Comparison of ENCODE assay signal across 9 mouse cellular contexts in the genomic region with DNA sequence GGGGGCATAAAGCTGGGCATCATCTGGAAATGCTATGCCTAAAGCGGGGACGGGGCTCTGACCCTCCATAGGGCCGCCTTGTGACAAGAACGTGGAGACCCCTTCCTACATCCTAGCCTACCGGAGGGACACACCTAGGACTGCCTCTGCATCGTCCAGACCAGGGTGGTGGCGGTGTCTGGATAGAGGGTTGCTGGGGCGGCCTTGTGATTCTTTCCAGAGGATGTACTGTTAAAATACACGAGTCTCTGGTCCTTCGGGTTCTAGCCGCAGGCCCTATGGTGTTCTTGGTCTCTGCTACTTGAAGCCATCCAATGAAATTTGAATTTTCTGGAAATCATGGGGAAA. TPM values are rescaled to one million over a fixed set of nuclear protein-coding genes. Genes with fewer than 3 reads are reported as not detected.
A peak's percentile ranks its signal among the peaks of the same experiment; 100 is the strongest.
DNase-seq lines count a peak whose midpoint lies in the region; ATAC-seq and TF ChIP-seq lines count a peak whose summit lies in the region.
"Had no signal": no experiment of that assay in that cellular context is flagged by ENCODE, and none has a peak within 500 bp of the region (broad histone marks: within the 10 kb centered on the region; RNA-seq: fewer than 3 reads in every experiment).

No protein-coding gene starts in this region.

- peak overlapping the region; percentile 12; the same call in 1 of the 2 replicates for H3K27ac ChIP-seq in heart, embryonic 11.5 days (ENCODE audit: low read depth, low read length)
- no peak overlapping the region for H3K27ac ChIP-seq in ES-Bruce4 (ENCODE audit: insufficient read depth, low read length)
- peak overlapping the region; percentile 92 for H3K27ac ChIP-seq in heart, embryonic 16.5 days (ENCODE audit: low read length)
- peak overlapping the region; percentile 94 for H3K27ac ChIP-seq in lung, postnatal 0 days (ENCODE audit: low read length)

- H3K4me3 ChIP-seq in heart, embryonic 11.5 days (ENCODE audit: low read depth, low read length), result peak overlapping the region; percentile 76
- 0 out of 2 replicates have a peak overlapping the region, but pooled peaks have one; percentile 5 for H3K4me3 ChIP-seq in ES-Bruce4 (ENCODE audit: low read depth, low read length)
- H3K4me3 ChIP-seq in heart, embryonic 16.5 days (ENCODE audit: low read length), result peak overlapping the region; percentile 76
- H3K4me3 ChIP-seq in lung, postnatal 0 days (ENCODE audit: low read depth, low read length), result peak overlapping the region; percentile 85

- H3K9me3 ChIP-seq in heart, embryonic 11.5 days (replicated peaks; ENCODE audit: control insufficient read depth, low read length), result no peaks in the 10 kb centered on the region
- no peaks in the 10 kb centered on the region for H3K9me3 ChIP-seq in ES-Bruce4 (replicated peaks; ENCODE audit: control insufficient read depth, insufficient read depth, low read length, poor library complexity, severe bottlenecking)
- H3K9me3 ChIP-seq in heart, embryonic 16.5 days (replicated peaks; ENCODE audit: control insufficient read depth, low read length), result no peaks in the 10 kb centered on the region
- no peaks in the 10 kb centered on the region for H3K9me3 ChIP-seq in lung, postnatal 0 days (ENCODE audit: low read length)

- 3% methylated on average over 11 of the region's 11 CpGs for WGBS in heart, embryonic 11.5 days (ENCODE audit: insufficient replicate concordance)
- 4% methylated on average over 11 of the region's 11 CpGs for WGBS in heart, embryonic 16.5 days
- WGBS in lung, postnatal 0 days, result 6% methylated on average over 11 of the region's 11 CpGs

- peaks cover 5% of the 10 kb centered on the region for H3K27me3 ChIP-seq in heart, embryonic 11.5 days (ENCODE audit: control insufficient read depth, insufficient read depth, low read length)
- H3K27me3 ChIP-seq in ES-Bruce4 (ENCODE audit: control insufficient read depth, insufficient read depth, low read length, poor library complexity, severe bottlenecking), result 0 out of 2 replicates have a peak, but pooled peaks cover 8% of the 10 kb centered on the region
- H3K27me3 ChIP-seq in heart, embryonic 16.5 days (ENCODE audit: control insufficient read depth, insufficient read depth, low read length), result no peaks in the 10 kb centered on the region
- no peaks in the 10 kb centered on the region for H3K27me3 ChIP-seq in lung, postnatal 0 days (replicated peaks; ENCODE audit: insufficient read depth, low read length)

- intact Hi-C loops in heart, postnatal 36 days (cut with DNase I), result loop anchor here (2.0 to 5.0 kb wide), 3 partner anchors 105 to 374 kb away; no protein-coding TSS in a partner anchor

- H3K4me2 ChIP-seq in heart, embryonic 11.5 days, result peak overlapping the region; percentile 96
- peak overlapping the region; percentile 63 for H3K4me2 ChIP-seq in heart, embryonic 16.5 days (ENCODE audit: low read depth, low read length)
- H3K4me2 ChIP-seq in lung, postnatal 0 days (replicated peaks; ENCODE audit: low read depth, low read length), result peak overlapping the region; percentile 85

- no peak for TF ChIP-seq CTCF in ES-Bruce4 (IDR thresholded peaks at IDR 0.05; ENCODE audit: low read depth, low read length)
- no peak for TF ChIP-seq CTCF in lung, postnatal 0 days (IDR thresholded peaks at IDR 0.05)

- peak overlapping the region; percentile 74 for H3K9ac ChIP-seq in heart, embryonic 11.5 days (ENCODE audit: low read depth, low read length)
- H3K9ac ChIP-seq in ES-Bruce4 (ENCODE audit: low read depth, poor library complexity, severe bottlenecking), result no peak overlapping the region
- H3K9ac ChIP-seq in heart, embryonic 16.5 days (ENCODE audit: low read length), result peak overlapping the region; percentile 88
- peak overlapping the region; percentile 92 for H3K9ac ChIP-seq in lung, postnatal 0 days (replicated peaks; ENCODE audit: low read depth)

- H3K4me1 ChIP-seq in heart, embryonic 11.5 days (ENCODE audit: control insufficient read depth, insufficient read depth, low read length), result peaks cover 35% of the 10 kb centered on the region
- H3K4me1 ChIP-seq in ES-Bruce4 (ENCODE audit: control insufficient read depth, insufficient read depth, low read length), result peaks cover 2% of the 10 kb centered on the region
- peaks cover 39% of the 10 kb centered on the region for H3K4me1 ChIP-seq in heart, embryonic 16.5 days (ENCODE audit: control insufficient read depth, insufficient read depth, low read length)
- H3K4me1 ChIP-seq in lung, postnatal 0 days (ENCODE audit: insufficient read depth, low read depth, low read length), result peaks cover 37% of the 10 kb centered on the region

- H3K36me3 ChIP-seq in heart, embryonic 11.5 days (ENCODE audit: control insufficient read depth, insufficient read depth, low read length), result no peaks in the 10 kb centered on the region
- H3K36me3 ChIP-seq in ES-Bruce4 (ENCODE audit: control insufficient read depth, insufficient read depth, low read length, poor library complexity, severe bottlenecking), result no peaks in the 10 kb centered on the region
- peaks cover 5% of the 10 kb centered on the region; the same call in 1 of the 2 replicates for H3K36me3 ChIP-seq in heart, embryonic 16.5 days (ENCODE audit: control insufficient read depth, insufficient read depth)
- H3K36me3 ChIP-seq in lung, postnatal 0 days (ENCODE audit: insufficient read depth, low read length), result peaks cover 19% of the 10 kb centered on the region; the same call in 1 of the 2 replicates

- DNase-seq in heart, postnatal 36 days, result no peak
- DNase-seq in lung, postnatal 0 days (ENCODE audit: low spot score), result no peak
- no peak for DNase-seq in adrenal gland, adult 8-10 months
- no peak for DNase-seq in cerebellum, postnatal 10 days

- no peak for ATAC-seq in heart, embryonic 11.5 days (replicated peaks; ENCODE audit: insufficient number of reproducible peaks, low FRiP score, low TSS enrichment)
- no peak for ATAC-seq in heart, embryonic 16.5 days (replicated peaks; ENCODE audit: extremely low read depth, insufficient read depth, low FRiP score)
- no peak for ATAC-seq in lung, postnatal 0 days
- no peak for ATAC-seq in inflammation-experienced regulatory T-cells, adult 6 months

- TF ChIP-seq POLR2A in ES-Bruce4 (IDR thresholded peaks at IDR 0.05; ENCODE audit: insufficient read depth, low read length), result no peak

- no peak for TF ChIP-seq EP300 in ES-Bruce4 (IDR thresholded peaks at IDR 0.05; ENCODE audit: insufficient read depth, low read depth, low read length)
- TF ChIP-seq EP300 in lung, postnatal 0 days (IDR thresholded peaks at IDR 0.05), result no peak

RNA-seq across cellular contexts. Expression of a gene that starts 2.9 kb away (rescaled TPM):
- polyA plus RNA-seq in heart, embryonic 11.5 days (2014; fragmentation: Nextera tagmentation; extraction: Ambion mirVana), result 77.9 and 89.4 TPM in 2 replicates
- total RNA-seq in heart, postnatal 36 days (2021), result 10 to 100 TPM; 51.5 to 55.6 TPM
- 55.0 and 57.8 TPM in 2 replicates for polyA plus RNA-seq in ES-Bruce4 (2011; ENCODE audit: insufficient read depth, insufficient read length, low read depth, missing spikeins)
- 119 and 126 TPM in 2 replicates for polyA plus RNA-seq in heart, embryonic 16.5 days (2015; fragmentation: Nextera tagmentation; extraction: Ambion mirVana)
- polyA plus RNA-seq in lung, postnatal 0 days (2015; fragmentation: Nextera tagmentation; extraction: Ambion mirVana), result 523 and 539 TPM in 2 replicates
- not detected for polyA plus RNA-seq in inflammation-experienced regulatory T-cells, adult 6 months (2017; shearing (Covaris generic))
- total RNA-seq in adrenal gland, adult 8-10 months (2022), result 100 to 1,000 TPM in 3 of 4 experiments, 10 to 100 TPM in 1; 92.8 to 116 (median 109) TPM
- total RNA-seq: MEL had no signal

Comparison
In these comparisons a context has a peak if more than half of its experiments do, and no peak if none do; other contexts are left out.
1. H3K4me3 ChIP-seq: peak in every context shown above with its lines; median percentile 85 in lung, postnatal 0 days; 76 in heart, embryonic 11.5 days; 76 in heart, embryonic 16.5 days; 5 in ES-Bruce4.
2. RNA of a gene that starts 2.9 kb away (polyA plus RNA-seq): 523 to 539 TPM in lung, postnatal 0 days, 119 to 126 TPM in heart, embryonic 16.5 days, 77.9 to 89.4 TPM in heart, embryonic 11.5 days and 55.0 to 57.8 TPM in ES-Bruce4; not detected in inflammation-experienced regulatory T-cells, adult 6 months; every median in the first group is over 10 times any median in the second.
3. Peak in every context shown above with its lines, with median percentiles within 50 percentile points of each other: H3K4me2 ChIP-seq.